Mouse (Mus musculus) forebrain, embryonic 10.5 days (tissue): ENCODE data around the gene C1ra. TPM values are rescaled to one million over a fixed set of nuclear protein-coding genes. Genes with fewer than 3 reads are reported as not detected.
"Not testable (repeated sequence)": the region's sequence is repeated elsewhere in the genome, so short reads cannot be mapped to it uniquely, and the experiment has no call there.

ENCODE experiments used
- DNase-seq: peaks from one replicate; pipeline ENCODE4 v3.0.0-alpha.2; 2017; ENCODE audit warnings: low spot score; ENCODE audit errors: extremely low spot score
- H3K27ac ChIP-seq: fragments of 300-500 bp; sonication (generic); 2 replicates; pipeline ENCODE4 v1.5.1; 2016; ENCODE audit warnings: mild to moderate bottlenecking
- H3K27me3 ChIP-seq: fragments of 300-500 bp; sonication (generic); 2 replicates; pipeline ENCODE4 v1.6.1; 2016; ENCODE audit warnings: mild to moderate bottlenecking; ENCODE audit not compliant: poor library complexity, severe bottlenecking
- H3K36me3 ChIP-seq: fragments of 300-500 bp; sonication (generic); replicated peaks from 2 replicates; pipeline ENCODE4 v1.6.1; 2016; ENCODE audit warnings: mild to moderate bottlenecking, moderate library complexity
- H3K4me1 ChIP-seq: fragments of 300-500 bp; sonication (generic); 2 replicates; pipeline ENCODE4 v1.6.1; 2016
- H3K4me3 ChIP-seq: fragments of 300-500 bp; sonication (generic); 2 replicates; pipeline ENCODE4 v1.5.1; 2016; ENCODE audit warnings: mild to moderate bottlenecking, moderate library complexity
- H3K9me3 ChIP-seq: fragments of 300-500 bp; sonication (generic); 2 replicates; pipeline ENCODE4 v1.6.1; 2016; ENCODE audit warnings: mild to moderate bottlenecking, moderate library complexity
- WGBS: fragments of 180-500 bp; shearing (Covaris S2); methylation state at CpG from one replicate; pipeline ENCODE4 v1.1.7; 2016; 5-methylcytosine and 5-hydroxymethylcytosine counted together
- polyA plus RNA-seq: library from polyadenylated mRNA; unstranded; fragments of >200 nt; fragmentation: Nextera tagmentation; extraction: Ambion mirVana; gene quantifications from 2 replicates; pipeline ENCODE4 v1.2.1, GENCODE M21; 2016

Gene C1ra
- polyA plus RNA-seq, 1 experiment from 2014 or later, result 0.15 TPM

GRCm38 (mm10) chr6:124477221-124477655, 35.0 kb upstream of the C1ra start:
- DNase-seq, result no peak
- Histone ChIP-seq H3K27ac (no peak overlapping the region), H3K36me3 (no peaks in the 10 kb centered on the region), H3K4me3 (no peak overlapping the region), H3K4me1 (no peaks in the 10 kb centered on the region; the same call in 1 of the 2 replicates), H3K9me3 (no peaks in the 10 kb centered on the region), H3K27me3 (no peaks in the 10 kb centered on the region)
- WGBS, result 79% methylated on average over 5 of the region's 5 CpGs

DNA sequence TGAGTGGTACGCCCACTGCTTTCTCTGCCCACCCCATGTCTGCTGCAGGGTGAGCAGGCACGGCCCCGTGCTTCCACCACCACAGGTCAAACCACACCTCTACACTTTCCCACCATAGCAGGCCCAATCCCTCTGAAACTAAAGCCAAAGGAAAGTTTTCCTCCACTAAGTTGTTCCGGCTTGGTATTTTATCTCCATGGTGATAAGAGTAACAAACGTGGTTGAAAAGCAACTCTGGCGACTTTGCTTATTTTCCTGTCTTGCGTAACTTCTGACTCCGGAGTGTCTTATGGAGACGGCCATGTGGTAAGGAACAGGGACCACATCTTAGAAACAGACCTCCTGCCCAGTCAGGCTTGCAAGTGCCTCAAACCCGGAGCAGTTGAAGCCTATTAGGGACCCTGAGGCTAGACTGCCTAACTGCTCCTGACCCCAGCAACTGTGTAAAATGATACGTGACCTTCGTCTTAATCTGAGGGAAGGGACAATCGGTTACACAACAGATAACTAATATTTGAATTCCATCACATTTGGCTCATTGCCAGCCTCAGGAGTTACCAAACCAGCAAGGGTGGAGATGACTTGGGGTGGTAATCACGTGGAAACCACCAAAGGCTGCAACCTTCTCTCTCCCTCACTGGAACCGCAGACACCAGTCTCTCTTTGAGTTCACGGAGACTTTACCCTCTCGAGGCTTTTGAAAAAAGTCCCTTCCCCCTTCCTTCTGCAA, 34.1 kb upstream of the C1ra start:
- no peaks in the 10 kb centered on the region; the same call in 1 of the 2 replicates for H3K4me1 ChIP-seq
- DNase-seq, result no peak
- no peak overlapping the region for H3K27ac ChIP-seq
- H3K9me3 ChIP-seq, result no peaks in the 10 kb centered on the region
- H3K36me3 ChIP-seq, result no peaks in the 10 kb centered on the region
- H3K27me3 ChIP-seq, result no peaks in the 10 kb centered on the region
- no peak overlapping the region for H3K4me3 ChIP-seq
- 82% methylated on average over 17 of the region's 17 CpGs for WGBS

DNA sequence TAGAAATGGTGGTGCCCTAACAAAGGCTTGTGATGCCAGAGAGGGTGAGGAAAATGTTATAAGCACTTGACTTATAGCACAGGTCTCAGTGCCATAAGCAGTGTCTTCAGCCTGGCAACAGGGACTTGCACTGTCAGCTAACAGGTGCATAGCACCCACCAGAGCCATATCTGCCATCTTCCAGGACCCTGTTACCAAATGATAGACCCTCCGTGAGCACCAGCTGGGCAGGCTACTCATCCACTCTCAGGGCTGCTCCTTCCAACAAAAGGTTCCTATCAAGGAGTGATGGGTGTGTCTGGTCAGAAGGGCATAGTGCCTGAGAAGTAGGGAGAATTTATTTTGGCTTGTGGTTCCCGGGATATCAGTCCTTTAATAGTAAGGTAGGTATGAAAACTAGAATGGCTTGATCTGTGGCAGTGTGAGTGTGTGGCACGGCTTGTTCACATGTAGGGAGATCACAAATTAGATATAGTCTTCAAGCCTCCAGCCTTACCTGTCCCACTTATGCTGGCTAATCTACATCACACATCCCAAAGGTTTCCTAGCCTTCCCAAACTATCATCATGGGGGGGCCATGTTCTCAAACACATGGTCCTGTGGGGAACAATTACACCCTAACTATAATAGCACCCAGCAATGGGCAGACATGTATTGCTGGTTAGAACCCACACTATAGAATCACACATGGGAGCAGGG, 33.2 kb upstream of the C1ra start:
- no peaks in the 10 kb centered on the region for H3K27me3 ChIP-seq
- H3K9me3 ChIP-seq, result no peaks in the 10 kb centered on the region
- no peak overlapping the region for H3K27ac ChIP-seq
- no peak for DNase-seq
- H3K4me3 ChIP-seq, result no peak overlapping the region
- no peaks in the 10 kb centered on the region; the same call in 1 of the 2 replicates for H3K4me1 ChIP-seq
- WGBS, result 90% methylated on average over 3 of the region's 3 CpGs
- H3K36me3 ChIP-seq, result no peaks in the 10 kb centered on the region

GRCm38 (mm10) chr6:124479573-124479930, 32.7 kb upstream of the C1ra start:
- no peak for DNase-seq
- H3K4me3 ChIP-seq, result no peak overlapping the region
- H3K27ac ChIP-seq, result no peak overlapping the region
- H3K36me3 ChIP-seq, result no peaks in the 10 kb centered on the region
- WGBS, result 86% methylated on average over 3 of the region's 3 CpGs
- no peaks in the 10 kb centered on the region; the same call in 1 of the 2 replicates for H3K4me1 ChIP-seq
- no peaks in the 10 kb centered on the region for H3K27me3 ChIP-seq
- no peaks in the 10 kb centered on the region for H3K9me3 ChIP-seq

DNA sequence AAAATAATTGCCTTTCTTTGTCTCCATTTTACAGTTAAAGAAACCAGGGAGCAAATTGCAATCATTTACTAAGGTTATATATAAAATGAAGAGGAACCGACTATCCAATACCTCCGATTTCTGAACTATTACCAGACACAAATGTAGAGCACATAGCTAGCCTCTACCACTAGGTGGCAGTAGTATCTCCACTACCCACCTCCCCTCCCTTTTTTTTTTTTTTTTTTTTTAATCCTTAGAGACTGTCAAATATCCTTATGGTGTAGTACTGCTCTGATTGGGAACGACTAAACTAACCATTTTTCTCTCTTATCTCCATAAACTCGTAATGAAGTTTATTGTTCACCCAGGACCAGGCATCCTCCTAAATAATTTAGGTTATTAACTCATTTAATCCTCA, 31.9 kb upstream of the C1ra start:
- no peaks in the 10 kb centered on the region for H3K27me3 ChIP-seq
- WGBS, result 61% methylated on average over 4 of the region's 4 CpGs
- no peak overlapping the region for H3K27ac ChIP-seq
- no peaks in the 10 kb centered on the region for H3K36me3 ChIP-seq
- no peak for DNase-seq
- no peak overlapping the region for H3K4me3 ChIP-seq
- H3K4me1 ChIP-seq, result peaks cover 3% of the 10 kb centered on the region
- no peaks in the 10 kb centered on the region for H3K9me3 ChIP-seq

DNA sequence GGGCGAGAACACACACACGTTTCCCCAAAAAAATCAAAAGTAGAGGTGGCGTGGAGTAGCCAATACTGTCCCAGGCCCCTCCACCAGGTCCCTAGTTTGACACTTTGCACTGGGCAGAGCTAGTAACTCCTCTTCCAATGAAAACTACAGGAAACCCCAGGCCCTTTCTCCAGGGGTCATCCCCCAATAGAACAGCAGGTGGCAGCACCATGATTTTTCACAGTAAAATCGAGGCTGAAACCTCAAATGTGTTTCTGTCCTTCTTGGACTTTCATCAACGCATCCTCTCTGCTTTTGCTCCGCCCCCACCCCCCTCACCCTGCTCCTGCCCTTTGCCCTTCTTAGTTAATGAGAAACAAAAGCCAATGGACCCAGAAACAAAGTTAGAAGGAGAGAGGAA, 30.6 kb upstream of the C1ra start:
- DNase-seq, result peak; percentile 51
- Histone ChIP-seq H3K9me3 (no peaks in the 10 kb centered on the region), H3K4me1 (peaks cover 4% of the 10 kb centered on the region), H3K27me3 (no peaks in the 10 kb centered on the region), H3K27ac (no peak overlapping the region), H3K36me3 (no peaks in the 10 kb centered on the region), H3K4me3 (no peak overlapping the region)
- 24% methylated on average over 6 of the region's 6 CpGs for WGBS

DNA sequence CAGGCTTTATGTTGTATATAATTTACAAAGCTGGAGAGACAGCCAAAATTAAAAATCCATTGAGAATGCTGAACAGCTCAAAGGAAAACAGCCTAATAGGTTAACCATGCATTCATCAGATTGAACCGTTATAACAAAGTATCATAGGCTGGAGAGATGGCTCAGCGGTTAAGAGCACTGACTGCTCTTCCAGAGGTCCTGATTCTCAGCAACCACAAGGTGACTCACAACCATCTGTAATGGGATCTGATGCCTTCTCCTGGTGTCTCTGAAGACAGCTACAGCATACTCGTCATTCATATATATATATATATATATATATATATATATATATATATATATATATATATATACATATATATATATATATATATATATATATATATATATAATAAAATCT, 28.4 kb upstream of the C1ra start:
- DNase-seq, H3K4me1 ChIP-seq, H3K9me3 ChIP-seq, H3K27me3 ChIP-seq, H3K36me3 ChIP-seq, H3K4me3 ChIP-seq, H3K27ac ChIP-seq: not testable (repeated sequence)
- 92% methylated on average over 3 of the region's 3 CpGs for WGBS

GRCm38 (mm10) chr6:124484851-124485250, 27.4 kb upstream of the C1ra start:
- no peaks in the 10 kb centered on the region for H3K27me3 ChIP-seq
- peaks cover 4% of the 10 kb centered on the region for H3K4me1 ChIP-seq
- no peaks in the 10 kb centered on the region for H3K36me3 ChIP-seq
- no peak overlapping the region for H3K4me3 ChIP-seq
- no peaks in the 10 kb centered on the region for H3K9me3 ChIP-seq
- 87% methylated on average over 7 of the region's 7 CpGs for WGBS
- no peak overlapping the region for H3K27ac ChIP-seq
- no peak for DNase-seq

GRCm38 (mm10) chr6:124485414-124486144, 26.6 kb upstream of the C1ra start:
- no peaks in the 10 kb centered on the region for H3K27me3 ChIP-seq
- no peaks in the 10 kb centered on the region for H3K9me3 ChIP-seq
- no peaks in the 10 kb centered on the region for H3K36me3 ChIP-seq
- 39% methylated on average over 21 of the region's 21 CpGs for WGBS
- H3K4me3 ChIP-seq, result peak overlapping the region; percentile 40
- H3K27ac ChIP-seq, result no peak overlapping the region
- H3K4me1 ChIP-seq, result peaks cover 4% of the 10 kb centered on the region
- DNase-seq, result peak; percentile 40

- no peak for DNase-seq
- Histone ChIP-seq H3K27ac (no peak overlapping the region), H3K9me3 (no peaks in the 10 kb centered on the region), H3K4me1 (peaks cover 4% of the 10 kb centered on the region), H3K36me3 (no peaks in the 10 kb centered on the region), H3K27me3 (no peaks in the 10 kb centered on the region), H3K4me3 (no peak overlapping the region)
- 61% methylated on average over 2 of the region's 2 CpGs for WGBS
Measured at GRCm38 (mm10) chr6:124487509-124487908, 24.7 kb upstream of the C1ra start.

DNA sequence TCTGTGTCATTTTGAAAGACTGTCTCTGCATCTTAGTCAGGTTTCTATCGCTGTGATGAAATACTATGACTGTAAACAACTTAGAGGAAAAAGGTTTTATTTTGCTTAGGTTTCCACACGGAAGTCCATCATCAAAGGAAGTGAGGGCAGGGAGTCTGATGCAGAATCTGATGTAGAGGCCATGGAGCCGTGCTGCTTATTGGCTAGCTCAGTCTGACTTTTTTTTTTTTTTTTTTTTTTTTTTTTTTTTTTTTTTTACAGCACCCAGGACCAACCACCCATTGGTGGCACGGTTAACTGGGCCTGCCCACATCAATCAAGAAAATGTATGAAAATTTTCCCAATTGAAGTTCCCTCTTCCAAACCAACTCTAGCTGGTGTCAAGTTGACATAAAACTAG, 23.3 kb upstream of the C1ra start:
- Histone ChIP-seq H3K27ac (no peak overlapping the region), H3K4me3 (no peak overlapping the region), H3K4me1 (peaks cover 11% of the 10 kb centered on the region), H3K9me3 (no peaks in the 10 kb centered on the region), H3K36me3 (no peaks in the 10 kb centered on the region), H3K27me3 (no peaks in the 10 kb centered on the region)
- 87% methylated on average over 4 of the region's 4 CpGs for WGBS
- DNase-seq, result no peak

GRCm38 (mm10) chr6:124491427-124491826, 20.8 kb upstream of the C1ra start:
- Histone ChIP-seq H3K4me1 (peaks cover 7% of the 10 kb centered on the region), H3K36me3 (no peaks in the 10 kb centered on the region), H3K9me3 (peaks cover 8% of the 10 kb centered on the region; the same call in 1 of the 2 replicates), H3K27me3 (no peaks in the 10 kb centered on the region), H3K27ac (no peak overlapping the region), H3K4me3 (no peak overlapping the region)
- DNase-seq, result no peak
- 84% methylated on average over 6 of the region's 6 CpGs for WGBS
